Mouse (Mus musculus) liver (tissue): ENCODE results near the gene Pdlim7.

Experiments used
- DNase-seq: peaks from one replicate; pipeline ENCODE4 v3.0.0-alpha.2; 2020; ENCODE audit warnings: mixed read lengths

The Pdlim7 gene

GRCm38 (mm10) chr13:55516955-55517354, 3.5 kb upstream of the Pdlim7 start:
- DNase-seq, result peak; percentile 84

GRCm38 (mm10) chr13:55513828-55514227, 352 bp upstream of the Pdlim7 start:
- no peak for DNase-seq

GRCm38 (mm10) chr13:55512379-55513031, 971 bp downstream of the Pdlim7 start:
- peak; percentile 60 for DNase-seq

- peak; percentile 47 for DNase-seq
These were observed 2.0 kb downstream of the Pdlim7 start for GRCm38 (mm10) chr13:55511492-55511861.

GRCm38 (mm10) chr13:55510668-55511491, 2.6 kb downstream of the Pdlim7 start:
- peak; percentile 74 for DNase-seq

- peak; percentile 23 for DNase-seq
These were observed 3.2 kb downstream of the Pdlim7 start for GRCm38 (mm10) chr13:55510332-55510667.

GRCm38 (mm10) chr13:55508531-55508930, 4.9 kb downstream of the Pdlim7 start:
- DNase-seq, result no peak

- DNase-seq, result no peak
These were observed 5.6 kb downstream of the Pdlim7 start for GRCm38 (mm10) chr13:55507877-55508276.

GRCm38 (mm10) chr13:55506697-55507096, 6.8 kb downstream of the Pdlim7 start:
- DNase-seq, result no peak

GRCm38 (mm10) chr13:55505810-55506209, 7.7 kb downstream of the Pdlim7 start:
- DNase-seq, result no peak

- no peak for DNase-seq
These were observed 9.1 kb downstream of the Pdlim7 start for GRCm38 (mm10) chr13:55504390-55504789.

GRCm38 (mm10) chr13:55502405-55502804, 11.1 kb downstream of the Pdlim7 start:
- DNase-seq, result no peak

- no peak for DNase-seq
These were observed 12.9 kb downstream of the Pdlim7 start for GRCm38 (mm10) chr13:55500575-55500974.

- DNase-seq, result no peak
These were observed 14.6 kb downstream of the Pdlim7 start for GRCm38 (mm10) chr13:55498906-55499305.

- DNase-seq, result no peak
These were observed 16.8 kb downstream of the Pdlim7 start for GRCm38 (mm10) chr13:55496661-55497060.

- DNase-seq, result no peak
These were observed 17.8 kb downstream of the Pdlim7 start for GRCm38 (mm10) chr13:55495702-55496101.

- no peak for DNase-seq
These were observed 18.4 kb downstream of the Pdlim7 start for GRCm38 (mm10) chr13:55494883-55495621.

- no peak for DNase-seq
These were observed 19.2 kb downstream of the Pdlim7 start for GRCm38 (mm10) chr13:55494257-55494656.

GRCm38 (mm10) chr13:55487578-55488498, 25.6 kb downstream of the Pdlim7 start, which contains the start of gene Dbn1:
Gene Dbn1, minus strand, starts transcription at chr13:55488111.
- DNase-seq, result peak; percentile 56

GRCm38 (mm10) chr13:55486916-55487577, 26.4 kb downstream of the Pdlim7 start:
- no peak for DNase-seq

GRCm38 (mm10) chr13:55486029-55486794, 27.3 kb downstream of the Pdlim7 start:
- DNase-seq, result no peak
